Mouse (Mus musculus): Measurements from ENCODE around the gene F13a1. TPM values are rescaled to one million over a fixed set of nuclear protein-coding genes. Genes with fewer than 3 reads are reported as not detected.

F13a1 gene
- total RNA-seq (2023) = 1.2 TPM

DNA sequence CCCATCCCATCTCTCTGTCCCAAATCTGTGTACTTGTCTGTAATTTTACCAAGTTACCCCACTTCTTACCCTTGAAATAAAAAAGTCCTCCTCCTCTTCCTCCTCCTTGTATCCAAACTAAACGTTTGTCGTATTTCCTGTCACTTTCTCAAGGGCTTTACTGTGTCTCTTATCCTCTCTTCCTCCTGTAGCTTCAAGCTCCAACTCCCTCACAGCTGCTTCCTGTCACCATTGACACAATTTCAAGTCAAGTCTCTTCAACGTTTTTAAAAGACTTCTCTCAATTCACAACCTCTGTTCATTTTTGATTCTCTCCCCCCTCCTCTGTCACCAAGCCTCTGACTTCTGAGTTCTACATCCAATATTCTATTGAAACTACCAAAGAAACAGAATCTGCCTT, at the start of gene F13a1:
Gene F13a1, minus strand, starts transcription at position 119 of the 400 bp plus-strand sequence.

Data from CD4-positive naive resting alpha-beta T cell, adult 57 days (primary cell).